Mouse (Mus musculus) neural tube, embryonic 11.5 days (tissue): ENCODE data around the gene Oxct2b. TPM values are rescaled to one million over a fixed set of nuclear protein-coding genes. Genes with fewer than 3 reads are reported as not detected.
"Not testable (repeated sequence)": the region's sequence is repeated elsewhere in the genome, so short reads cannot be mapped to it uniquely, and the experiment has no call there.

ENCODE experiments used
- ATAC-seq: fragments of 200-750 bp; cut with Nextera tagmentation; 2 replicates; pipeline ENCODE4 v1.8.0; 2017; ENCODE audit warnings: moderate number of reproducible peaks, mild to moderate bottlenecking, moderate TSS enrichment, moderate library complexity; ENCODE audit not compliant: insufficient read depth, low FRiP score, low TSS enrichment
- DNase-seq: peaks from one replicate; pipeline ENCODE4 v3.0.0-alpha.2; 2015; ENCODE audit warnings: low spot score
- H3K27ac ChIP-seq: fragments of 300-500 bp; sonication (generic); 2 replicates; pipeline ENCODE4 v1.5.1; 2014; ENCODE audit warnings: low read depth, mild to moderate bottlenecking, low read length
- H3K27me3 ChIP-seq: fragments of 300-500 bp; sonication (generic); 2 replicates; pipeline ENCODE4 v1.6.1; 2014; ENCODE audit warnings: mild to moderate bottlenecking, low read length, mixed read lengths; ENCODE audit not compliant: control insufficient read depth, insufficient read depth
- H3K36me3 ChIP-seq: fragments of 300-500 bp; sonication (generic); 2 replicates; pipeline ENCODE4 v1.6.1; 2014; ENCODE audit warnings: mild to moderate bottlenecking, low read length, moderate library complexity, mixed read lengths; ENCODE audit not compliant: control insufficient read depth, insufficient read depth
- H3K4me1 ChIP-seq: fragments of 300-500 bp; sonication (generic); 2 replicates; pipeline ENCODE4 v1.6.1; 2014; ENCODE audit warnings: low read length, mixed read lengths; ENCODE audit not compliant: control insufficient read depth, insufficient read depth
- H3K4me2 ChIP-seq: fragments of 300-500 bp; sonication (generic); 2 replicates; pipeline ENCODE4 v1.6.1; 2014; ENCODE audit warnings: low read depth, mild to moderate bottlenecking, moderate library complexity
- H3K4me3 ChIP-seq: fragments of 300-500 bp; sonication (generic); 2 replicates; pipeline ENCODE4 v1.5.1; 2014; ENCODE audit warnings: low read depth, low read length
- H3K9ac ChIP-seq: fragments of 300-500 bp; sonication (generic); 2 replicates; pipeline ENCODE4 v1.6.1; 2014; ENCODE audit warnings: mild to moderate bottlenecking, low read length
- H3K9me3 ChIP-seq: fragments of 300-500 bp; sonication (generic); 2 replicates; pipeline ENCODE4 v1.6.1; 2016; ENCODE audit warnings: low read length; ENCODE audit not compliant: control insufficient read depth
- WGBS: fragments of 180-500 bp; shearing (Covaris S2); extraction: QIAGEN DNeasy Blood & Tissue Kit; methylation state at CpG from one replicate; pipeline ENCODE4 v1.1.7; 2014; 5-methylcytosine and 5-hydroxymethylcytosine counted together
- polyA plus RNA-seq: library from polyadenylated mRNA; unstranded; fragments of >200 nt; fragmentation: Nextera tagmentation; extraction: Ambion mirVana; gene quantifications from 2 replicates; pipeline ENCODE4 v1.2.1, GENCODE M21; 2014

Oxct2b gene
- polyA plus RNA-seq, 1 experiment from 2014 or later = 0.23 TPM

GRCm38 (mm10) chr4:123161251-123161650 is 45.2 kb downstream of the Oxct2b start:
- not testable (repeated sequence) for H3K4me2 ChIP-seq, H3K27me3 ChIP-seq, H3K27ac ChIP-seq, H3K4me3 ChIP-seq, H3K9ac ChIP-seq, H3K4me1 ChIP-seq, H3K36me3 ChIP-seq, ATAC-seq, H3K9me3 ChIP-seq, DNase-seq
- 69% methylated on average over 3 of the region's 3 CpGs for WGBS

- DNase-seq = no peak
- no peak overlapping the region for H3K4me3 ChIP-seq
- no peak for ATAC-seq
- H3K4me1 ChIP-seq = no peaks in the 10 kb centered on the region
- WGBS = 17% methylated on average over 15 of the region's 15 CpGs
- no peak overlapping the region for H3K9ac ChIP-seq
- no peak overlapping the region for H3K4me2 ChIP-seq
- no peaks in the 10 kb centered on the region; the same call in 1 of the 2 replicates for H3K36me3 ChIP-seq
- no peaks in the 10 kb centered on the region for H3K9me3 ChIP-seq
- H3K27me3 ChIP-seq = no peaks in the 10 kb centered on the region
- no peak overlapping the region for H3K27ac ChIP-seq
These were observed 46.3 kb downstream of the Oxct2b start for GRCm38 (mm10) chr4:123162305-123162917.

GRCm38 (mm10) chr4:123164157-123164556 is 48.1 kb downstream of the Oxct2b start:
- H3K9ac ChIP-seq = no peak overlapping the region
- no peak overlapping the region for H3K4me3 ChIP-seq
- DNase-seq (no peak), ATAC-seq (no peak)
- no peak overlapping the region for H3K4me2 ChIP-seq
- 74% methylated on average over 15 of the region's 15 CpGs for WGBS
- H3K36me3 ChIP-seq = no peaks in the 10 kb centered on the region; the same call in 1 of the 2 replicates
- H3K27ac ChIP-seq = no peak overlapping the region
- no peaks in the 10 kb centered on the region for H3K4me1 ChIP-seq
- H3K27me3 ChIP-seq = no peaks in the 10 kb centered on the region
- no peaks in the 10 kb centered on the region for H3K9me3 ChIP-seq

Other genes starting within 250 kb of the Oxct2b start
- 69.4 and 73.6 TPM in 2 replicates for gene Cap1, start 230.2 kb upstream of the Oxct2b start, polyA plus RNA-seq
- 18.0 and 18.1 TPM in 2 replicates for gene Mfsd2a, start 155.1 kb upstream of the Oxct2b start, polyA plus RNA-seq
- 95.5 and 101 TPM in 2 replicates for gene Mycl, start 120.6 kb upstream of the Oxct2b start, polyA plus RNA-seq
- gene Trit1, start 99.7 kb upstream of the Oxct2b start, polyA plus RNA-seq = 22.3 and 25.4 TPM in 2 replicates
- 0.12 and 0.28 TPM in 2 replicates for gene Bmp8b, start 11.1 kb upstream of the Oxct2b start, polyA plus RNA-seq
- 98.6 and 103 TPM in 2 replicates for gene Ppie, start 23.7 kb downstream of the Oxct2b start, polyA plus RNA-seq
- 0.80 and 1.7 TPM in 2 replicates for gene Hpcal4, start 67.0 kb downstream of the Oxct2b start, polyA plus RNA-seq
- gene Nt5c1a, start 85.2 kb downstream of the Oxct2b start, polyA plus RNA-seq = not detected in 2 replicates
- 27.2 and 34.0 TPM in 2 replicates for gene Heyl, start 117.3 kb downstream of the Oxct2b start, polyA plus RNA-seq
- gene Pabpc4, start 146.1 kb downstream of the Oxct2b start, polyA plus RNA-seq = 41.4 and 46.6 TPM in 2 replicates
- not detected in 2 replicates for gene Oxct2a, start 207.4 kb downstream of the Oxct2b start, polyA plus RNA-seq
- 0.15 and 0.45 TPM in 2 replicates for gene Bmp8a, start 227.0 kb downstream of the Oxct2b start, polyA plus RNA-seq